In the genomic region with DNA sequence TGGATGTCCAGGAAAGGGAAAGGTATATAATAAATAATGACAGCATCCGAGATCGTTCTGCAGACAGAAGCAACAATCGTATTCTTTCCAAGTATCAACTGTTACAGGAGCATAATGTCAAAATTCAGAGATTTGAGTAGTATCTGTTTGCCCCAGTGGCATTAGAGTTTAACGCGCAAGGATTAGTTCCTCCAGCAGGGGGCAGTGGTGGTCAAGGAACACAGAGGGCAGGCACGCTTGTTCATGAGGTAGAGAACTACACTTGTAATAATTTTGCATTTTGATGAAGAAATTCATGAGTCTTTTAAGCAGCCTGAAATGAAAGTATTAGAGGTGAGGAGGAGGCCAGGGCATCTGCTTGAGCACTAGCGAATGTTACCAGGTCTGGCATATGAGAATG, we compare ENCODE assay signal across 9 mouse cellular contexts. TPM values are rescaled to one million over a fixed set of nuclear protein-coding genes. Genes with fewer than 3 reads are reported as not detected.
DNase-seq lines count a peak whose midpoint lies in the region; ATAC-seq and TF ChIP-seq lines count a peak whose summit lies in the region.
"Had no signal": no experiment of that assay in that cellular context is flagged by ENCODE, and none has a peak within 500 bp of the region (broad histone marks: within the 10 kb centered on the region; RNA-seq: fewer than 3 reads in every experiment).

No protein-coding gene starts in this region.

- no peaks in the 10 kb centered on the region for H3K9me3 ChIP-seq in hindbrain, postnatal 0 days (ENCODE audit: low read length)
- no peaks in the 10 kb centered on the region for H3K9me3 ChIP-seq in midbrain, postnatal 0 days (ENCODE audit: low read length)
- H3K9me3 ChIP-seq: liver, embryonic 15.5 days had no signal

- H3K27me3 ChIP-seq in hindbrain, postnatal 0 days (ENCODE audit: insufficient read depth, low read length), result no peaks in the 10 kb centered on the region
- no peaks in the 10 kb centered on the region for H3K27me3 ChIP-seq in midbrain, postnatal 0 days (ENCODE audit: insufficient read depth, low read length)
- H3K27me3 ChIP-seq: liver, embryonic 15.5 days had no signal

- no peak overlapping the region for H3K4me2 ChIP-seq in hindbrain, postnatal 0 days (ENCODE audit: low read depth, low read length)
- no peak overlapping the region for H3K4me2 ChIP-seq in midbrain, postnatal 0 days (ENCODE audit: low read depth, low read length, poor library complexity, severe bottlenecking)
- H3K4me2 ChIP-seq: liver, embryonic 15.5 days had no signal

- H3K27ac ChIP-seq in embryonic fibroblast, embryonic 13.5 days (ENCODE audit: insufficient read depth, low read length), result no peak overlapping the region
- H3K27ac ChIP-seq in hindbrain, postnatal 0 days, result no peak overlapping the region
- no peak overlapping the region for H3K27ac ChIP-seq in midbrain, postnatal 0 days (ENCODE audit: low read depth, low read length)
- H3K27ac ChIP-seq: liver, embryonic 15.5 days had no signal

- peak; percentile 90 for DNase-seq in heart, adult 11 months
- no peak for DNase-seq in heart, postnatal 25 days (ENCODE audit: low spot score)
- peak; percentile 84 to 89 for DNase-seq in adrenal gland, postnatal 36 days
- DNase-seq in hindbrain, postnatal 0 days (ENCODE audit: low spot score), result peak; percentile 83
- DNase-seq in left cerebral cortex, postnatal 14 days (ENCODE audit: low spot score in 2 of 2), result peak; percentile 72 to 88
- peak; percentile 73 for DNase-seq in midbrain, postnatal 0 days (ENCODE audit: low spot score)
- peak; percentile 75 to 93 for DNase-seq in spleen, postnatal 4 days (ENCODE audit: low spot score in 2 of 2)

- TF ChIP-seq CTCF in embryonic fibroblast, embryonic 13.5 days (IDR thresholded peaks at IDR 0.05; ENCODE audit: borderline replicate concordance, insufficient read depth, low read length), result peak; percentile 87
- peak; percentile 95 for TF ChIP-seq CTCF in hindbrain, postnatal 0 days (IDR thresholded peaks at IDR 0.05; ENCODE audit: low read depth)
- peak; percentile 96 for TF ChIP-seq CTCF in midbrain, postnatal 0 days (IDR thresholded peaks at IDR 0.05)

- 8% methylated on average over 7 of the region's 7 CpGs for WGBS in hindbrain, postnatal 0 days
- 8% methylated on average over 7 of the region's 7 CpGs for WGBS in midbrain, postnatal 0 days

- no peak for TF ChIP-seq POLR2A in embryonic fibroblast, embryonic 13.5 days (IDR thresholded peaks at IDR 0.05; ENCODE audit: low read depth, low read length)

- no peak overlapping the region for H3K4me3 ChIP-seq in embryonic fibroblast, embryonic 13.5 days (ENCODE audit: insufficient read depth, low read length)
- no peak overlapping the region for H3K4me3 ChIP-seq in hindbrain, postnatal 0 days (ENCODE audit: low read length)
- no peak overlapping the region for H3K4me3 ChIP-seq in midbrain, postnatal 0 days (ENCODE audit: low read depth, low read length)
- H3K4me3 ChIP-seq: liver, embryonic 15.5 days had no signal

- intact Hi-C loops in heart, postnatal 25 days (cut with DNase I), result loop anchor here (1.0 to 10.0 kb wide), 3 partner anchors 62 to 678 kb away; no protein-coding TSS in a partner anchor
- intact Hi-C loops in left cerebral cortex, postnatal 14 days (cut with DNase I), result loop anchor here (1.0 to 5.0 kb wide), 3 partner anchors 66 to 176 kb away; partner anchors contain the start of gene Pcnx

- no peak overlapping the region for H3K9ac ChIP-seq in hindbrain, postnatal 0 days (replicated peaks; ENCODE audit: low read length)
- H3K9ac ChIP-seq in midbrain, postnatal 0 days (replicated peaks; ENCODE audit: low read length, poor library complexity, severe bottlenecking), result no peak overlapping the region
- H3K9ac ChIP-seq: liver, embryonic 15.5 days had no signal

- H3K4me1 ChIP-seq in embryonic fibroblast, embryonic 13.5 days (ENCODE audit: control insufficient read depth, insufficient read depth, low read length), result no peaks in the 10 kb centered on the region
- no peaks in the 10 kb centered on the region for H3K4me1 ChIP-seq in hindbrain, postnatal 0 days (ENCODE audit: insufficient read depth, low read length)
- H3K4me1 ChIP-seq in midbrain, postnatal 0 days (ENCODE audit: insufficient read depth, low read length), result no peaks in the 10 kb centered on the region
- H3K4me1 ChIP-seq: liver, embryonic 15.5 days had no signal

- 0 out of 2 replicates have a peak, but pooled peaks have one; percentile 49 for ATAC-seq in hindbrain, postnatal 0 days
- no peak for ATAC-seq in midbrain, postnatal 0 days (ENCODE audit: low FRiP score)

- H3K36me3 ChIP-seq in hindbrain, postnatal 0 days (ENCODE audit: insufficient read depth, low read length), result no peaks in the 10 kb centered on the region
- H3K36me3 ChIP-seq in midbrain, postnatal 0 days (ENCODE audit: insufficient read depth, low read length), result no peaks in the 10 kb centered on the region
- H3K36me3 ChIP-seq: liver, embryonic 15.5 days had no signal

RNA-seq across cellular contexts. Expression of gene Map3k9, which starts 15.6 kb away (rescaled TPM):
- total RNA-seq in heart, postnatal 25 days (2021), result under 1 TPM; 0.25 to 0.29 TPM
- total RNA-seq in adrenal gland, postnatal 36 days (2021), result 1 to 10 TPM; 1.2 to 3.4 TPM
- polyA plus RNA-seq in embryonic fibroblast, embryonic 13.5 days (2011; ENCODE audit: insufficient read length, low read depth, missing spikeins), result 0.23 and 0.42 TPM in 2 replicates
- total RNA-seq in hindbrain, postnatal 0 days (2014; rRNA removed), result 60.1 and 61.9 TPM in 2 replicates
- polyA plus RNA-seq in hindbrain, postnatal 0 days (2015; fragmentation: Nextera tagmentation; extraction: Ambion mirVana), result 8.1 and 8.4 TPM in 2 replicates
- total RNA-seq in left cerebral cortex, postnatal 14 days (2021), result 10 to 100 TPM; 66.0 to 66.9 TPM
- total RNA-seq in midbrain, postnatal 0 days (2014; rRNA removed), result 67.1 and 71.1 TPM in 2 replicates
- 7.9 and 9.3 TPM in 2 replicates for polyA plus RNA-seq in midbrain, postnatal 0 days (2015; fragmentation: Nextera tagmentation; extraction: Ambion mirVana)

Comparison
In these comparisons a context has a peak if more than half of its experiments do, and no peak if none do; other contexts are left out.
1. RNA of gene Map3k9, which starts 15.6 kb away (total RNA-seq): 67.1 to 71.1 TPM in midbrain, postnatal 0 days, 66.0 to 66.9 TPM in left cerebral cortex, postnatal 14 days and 60.1 to 61.9 TPM in hindbrain, postnatal 0 days; 1.2 to 3.4 TPM in adrenal gland, postnatal 36 days and 0.25 to 0.29 TPM in heart, postnatal 25 days; every median in the first group is over 10 times any median in the second.
2. Peak in every context shown above with its lines, with median percentiles within 50 percentile points of each other: CTCF ChIP-seq.